Mouse (Mus musculus): Measurements from ENCODE around the gene Fam228a.

- TF ChIP-seq POLR2A (IDR thresholded peaks at IDR 0.05; ENCODE audit: low read depth, low read length) (no peak), CTCF (IDR thresholded peaks at IDR 0.05; ENCODE audit: borderline replicate concordance, insufficient read depth, low read length) (no peak)
Observed at GRCm38 (mm10) chr12:4665675-4666037, 72.6 kb downstream of the Fam228a start.

Data from embryonic fibroblast, embryonic 13.5 days (primary cell).